In the genomic region with DNA sequence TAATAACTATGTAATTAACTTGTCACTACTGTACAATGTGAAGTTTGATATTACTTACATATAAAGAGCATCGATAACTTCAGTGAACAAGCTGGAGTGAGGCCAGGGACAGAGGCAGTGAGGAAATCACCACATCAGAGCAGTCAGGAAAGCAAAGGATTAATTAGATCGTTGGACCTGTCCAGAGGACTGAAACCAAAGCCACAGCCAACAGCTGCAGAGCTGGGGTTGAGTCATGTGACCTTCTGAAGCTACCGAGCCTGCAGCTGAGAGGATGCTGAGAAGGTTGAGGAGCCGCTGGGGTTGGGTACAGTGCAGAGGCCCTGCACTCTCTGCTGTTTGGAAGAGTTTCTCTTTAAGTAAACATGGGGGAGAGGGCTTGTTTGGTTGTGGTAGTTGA, we compare ENCODE assay signal across 12 mouse cellular contexts. TPM values are rescaled to one million over a fixed set of nuclear protein-coding genes. Genes with fewer than 3 reads are reported as not detected.
DNase-seq lines count a peak whose midpoint lies in the region; ATAC-seq and TF ChIP-seq lines count a peak whose summit lies in the region.
"Had no signal": no experiment of that assay in that cellular context is flagged by ENCODE, and none has a peak within 500 bp of the region (broad histone marks: within the 10 kb centered on the region; RNA-seq: fewer than 3 reads in every experiment).

No protein-coding gene starts in this region.

- no peak overlapping the region for H3K4me3 ChIP-seq in heart, postnatal 0 days (ENCODE audit: low read depth, low read length)
- no peak overlapping the region for H3K4me3 ChIP-seq in embryonic facial prominence, embryonic 10.5 days
- no peak overlapping the region for H3K4me3 ChIP-seq in limb, embryonic 10.5 days
- H3K4me3 ChIP-seq in hindbrain, embryonic 11.5 days (ENCODE audit: low read depth, low read length) = no peak overlapping the region
- H3K4me3 ChIP-seq: neural tube, embryonic 15.5 days had no signal

- no peak overlapping the region for H3K4me2 ChIP-seq in heart, postnatal 0 days (ENCODE audit: low read depth, low read length)
- H3K4me2 ChIP-seq in hindbrain, embryonic 11.5 days (replicated peaks; ENCODE audit: low read depth, low read length) = no peak overlapping the region
- H3K4me2 ChIP-seq: neural tube, embryonic 15.5 days had no signal

- no peaks in the 10 kb centered on the region for H3K27me3 ChIP-seq in heart, postnatal 0 days (ENCODE audit: control insufficient read depth, insufficient read depth, low read length)
- no peaks in the 10 kb centered on the region for H3K27me3 ChIP-seq in embryonic facial prominence, embryonic 10.5 days (replicated peaks; ENCODE audit: low read depth, poor library complexity, severe bottlenecking)
- H3K27me3 ChIP-seq in limb, embryonic 10.5 days (ENCODE audit: low read depth, poor library complexity, severe bottlenecking) = no peaks in the 10 kb centered on the region
- H3K27me3 ChIP-seq in hindbrain, embryonic 11.5 days (ENCODE audit: control insufficient read depth, insufficient read depth, low read length) = no peaks in the 10 kb centered on the region
- H3K27me3 ChIP-seq: neural tube, embryonic 15.5 days had no signal

- H3K27ac ChIP-seq in heart, postnatal 0 days (ENCODE audit: low read depth) = no peak overlapping the region
- H3K27ac ChIP-seq in embryonic facial prominence, embryonic 10.5 days (replicated peaks) = peak overlapping the region; percentile 44; the same call in 1 of the 2 replicates
- H3K27ac ChIP-seq in limb, embryonic 10.5 days = peak overlapping the region; percentile 81
- H3K27ac ChIP-seq in hindbrain, embryonic 11.5 days (ENCODE audit: low read depth, low read length) = no peak overlapping the region
- H3K27ac ChIP-seq: neural tube, embryonic 15.5 days had no signal

- H3K9me3 ChIP-seq in heart, postnatal 0 days (replicated peaks; ENCODE audit: control insufficient read depth, low read length) = no peaks in the 10 kb centered on the region
- H3K9me3 ChIP-seq in embryonic facial prominence, embryonic 10.5 days = 0 out of 2 replicates have a peak, but pooled peaks cover 4% of the 10 kb centered on the region
- no peaks in the 10 kb centered on the region for H3K9me3 ChIP-seq in limb, embryonic 10.5 days (replicated peaks)
- no peaks in the 10 kb centered on the region for H3K9me3 ChIP-seq in hindbrain, embryonic 11.5 days (ENCODE audit: control insufficient read depth, low read length)
- H3K9me3 ChIP-seq: G1E; neural tube, embryonic 15.5 days had no signal

- H3K36me3 ChIP-seq in heart, postnatal 0 days (replicated peaks; ENCODE audit: control insufficient read depth, insufficient read depth, low read length) = no peaks in the 10 kb centered on the region
- H3K36me3 ChIP-seq in embryonic facial prominence, embryonic 10.5 days (replicated peaks) = peaks cover 6% of the 10 kb centered on the region
- peaks cover 6% of the 10 kb centered on the region; the same call in 1 of the 2 replicates for H3K36me3 ChIP-seq in limb, embryonic 10.5 days
- no peaks in the 10 kb centered on the region for H3K36me3 ChIP-seq in hindbrain, embryonic 11.5 days (ENCODE audit: control insufficient read depth, insufficient read depth, low read length)
- H3K36me3 ChIP-seq: neural tube, embryonic 15.5 days had no signal

- H3K9ac ChIP-seq in heart, postnatal 0 days (replicated peaks; ENCODE audit: low read depth, low read length) = no peak overlapping the region
- H3K9ac ChIP-seq in hindbrain, embryonic 11.5 days (ENCODE audit: low read depth, low read length) = no peak overlapping the region
- H3K9ac ChIP-seq: neural tube, embryonic 15.5 days had no signal

- TF ChIP-seq EP300 in heart, postnatal 0 days (IDR thresholded peaks at IDR 0.05; ENCODE audit: low read depth) = no peak

- peak; percentile 63; the same call in 1 of the 2 replicates for ATAC-seq in heart, postnatal 0 days (ENCODE audit: insufficient read depth, low read depth)
- no peak for ATAC-seq in hindbrain, embryonic 11.5 days (ENCODE audit: low FRiP score)
- ATAC-seq: hindbrain, embryonic 16.5 days had no signal

- DNase-seq in heart, postnatal 0 days (ENCODE audit: low spot score) = peak; percentile 21
- DNase-seq in heart, adult 9 months (ENCODE audit: low spot score in 2 of 2) = no peak
- peak; percentile 4 for DNase-seq in Muller cell, postnatal 12 days (ENCODE audit: inconsistent ontology term)
- peak; percentile 48 for DNase-seq in embryonic facial prominence, embryonic 10.5 days (ENCODE audit: low spot score)
- DNase-seq in limb, embryonic 10.5 days (ENCODE audit: low spot score) = peak; percentile 60
- no peak for DNase-seq in cerebellum, postnatal 36 days
- DNase-seq in heart, adult 8-10 months (ENCODE audit: low spot score) = no peak
- no peak for DNase-seq in hindbrain, embryonic 11.5 days (ENCODE audit: low spot score)
- DNase-seq: lung, postnatal 14 days had no signal

- H3K4me1 ChIP-seq in heart, postnatal 0 days (ENCODE audit: control insufficient read depth, insufficient read depth) = peaks cover 9% of the 10 kb centered on the region
- peaks cover 41% of the 10 kb centered on the region for H3K4me1 ChIP-seq in embryonic facial prominence, embryonic 10.5 days
- H3K4me1 ChIP-seq in limb, embryonic 10.5 days = peaks cover 48% of the 10 kb centered on the region
- H3K4me1 ChIP-seq in hindbrain, embryonic 11.5 days (replicated peaks; ENCODE audit: control insufficient read depth, insufficient read depth, low read length) = no peaks in the 10 kb centered on the region
- H3K4me1 ChIP-seq: neural tube, embryonic 15.5 days had no signal

- 23% methylated on average over 4 of the region's 4 CpGs for WGBS in heart, postnatal 0 days
- WGBS in embryonic facial prominence, embryonic 10.5 days = 42% methylated on average over 4 of the region's 4 CpGs
- 35% methylated on average over 4 of the region's 4 CpGs for WGBS in limb, embryonic 10.5 days
- 58% methylated on average over 4 of the region's 4 CpGs for WGBS in hindbrain, embryonic 11.5 days

- TF ChIP-seq CTCF in heart, postnatal 0 days (IDR thresholded peaks at IDR 0.05; ENCODE audit: low read depth) = no peak

RNA-seq across cellular contexts. Expression of gene Kat6b, which starts 41.4 kb away (rescaled TPM):
- total RNA-seq in heart, postnatal 0 days (2014; rRNA removed; ENCODE audit: low replicate concordance) = 13.9 and 52.9 TPM in 2 replicates
- 5.4 and 6.1 TPM in 2 replicates for polyA plus RNA-seq in heart, postnatal 0 days (2015; fragmentation: Nextera tagmentation; extraction: Ambion mirVana)
- 12.4 and 14.2 TPM in 2 replicates for polyA plus RNA-seq in embryonic facial prominence, embryonic 10.5 days (2016; fragmentation: Nextera tagmentation; extraction: Ambion mirVana)
- polyA plus RNA-seq in limb, embryonic 10.5 days (2016; fragmentation: Nextera tagmentation; extraction: Ambion mirVana) = 14.5 and 19.6 TPM in 2 replicates
- 10 to 100 TPM; 26.7 to 30.3 (median 28.2) TPM for total RNA-seq in heart, adult 8-10 months (2022)
- polyA plus RNA-seq in hindbrain, embryonic 11.5 days (2014; fragmentation: Nextera tagmentation; extraction: Ambion mirVana) = 16.5 and 24.0 TPM in 2 replicates

Comparison
In these comparisons a context has a peak if more than half of its experiments do, and no peak if none do; other contexts are left out.
1. DNase-seq: peak in heart, postnatal 0 days (single experiment), Muller cell, postnatal 12 days (single experiment), embryonic facial prominence, embryonic 10.5 days (single experiment) and limb, embryonic 10.5 days (single experiment); none in heart, adult 9 months (0 of 2), cerebellum, postnatal 36 days (0 of 2), heart, adult 8-10 months (single experiment) and hindbrain, embryonic 11.5 days (single experiment).
2. H3K27ac ChIP-seq: peak in embryonic facial prominence, embryonic 10.5 days (single experiment) and limb, embryonic 10.5 days (single experiment); none in heart, postnatal 0 days (single experiment) and hindbrain, embryonic 11.5 days (single experiment).